Mouse (Mus musculus): ENCODE measurements at regions not wholly inside any gene's neighbourhood (a gene's known extent, or its start where the extent isn't known, plus 50 kb on each side); places are given as distances from the start of the nearest gene placed in this dataset.

DNA sequence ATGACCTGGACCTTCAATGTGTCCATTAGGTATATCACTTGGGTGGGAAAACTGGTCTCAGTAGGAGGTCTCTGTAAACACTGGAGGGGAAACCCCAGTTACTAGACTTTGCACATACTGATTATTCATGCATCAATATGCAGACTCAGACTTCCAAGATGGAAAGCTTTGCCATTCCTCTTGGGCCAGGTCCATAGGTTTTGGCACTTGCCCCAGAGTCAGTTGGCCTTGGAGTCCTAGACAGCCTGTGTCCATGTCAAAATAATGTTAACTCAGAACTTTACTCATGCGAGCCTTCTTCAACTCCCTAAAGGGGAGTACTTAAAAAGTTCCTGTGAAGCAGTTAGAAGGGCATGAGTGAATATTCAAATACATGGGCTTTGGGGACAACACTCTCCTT, 230.3 kb downstream of the Cxxc4 start:
- no peaks in the 10 kb centered on the region for H3K9me3 ChIP-seq (ENCODE audit: low read length)
- no peak for DNase-seq (ENCODE audit: low spot score)
- H3K4me2 ChIP-seq (replicated peaks; ENCODE audit: low read depth, low read length), result no peak overlapping the region
- no peak for ATAC-seq
- no peak overlapping the region for H3K9ac ChIP-seq (replicated peaks; ENCODE audit: low read depth)
- TF ChIP-seq EP300 (IDR thresholded peaks at IDR 0.05) (no peak), CTCF (IDR thresholded peaks at IDR 0.05) (no peak)
- H3K27ac ChIP-seq (ENCODE audit: low read length), result no peak overlapping the region
- H3K27me3 ChIP-seq (replicated peaks; ENCODE audit: insufficient read depth, low read length), result no peaks in the 10 kb centered on the region
- H3K4me1 ChIP-seq (ENCODE audit: insufficient read depth, low read depth, low read length), result no peaks in the 10 kb centered on the region
- H3K36me3 ChIP-seq (ENCODE audit: insufficient read depth, low read length), result no peaks in the 10 kb centered on the region
- WGBS, result 78% methylated on average over 1 of the region's 1 CpGs
- no peak overlapping the region for H3K4me3 ChIP-seq (ENCODE audit: low read depth, low read length)

DNA sequence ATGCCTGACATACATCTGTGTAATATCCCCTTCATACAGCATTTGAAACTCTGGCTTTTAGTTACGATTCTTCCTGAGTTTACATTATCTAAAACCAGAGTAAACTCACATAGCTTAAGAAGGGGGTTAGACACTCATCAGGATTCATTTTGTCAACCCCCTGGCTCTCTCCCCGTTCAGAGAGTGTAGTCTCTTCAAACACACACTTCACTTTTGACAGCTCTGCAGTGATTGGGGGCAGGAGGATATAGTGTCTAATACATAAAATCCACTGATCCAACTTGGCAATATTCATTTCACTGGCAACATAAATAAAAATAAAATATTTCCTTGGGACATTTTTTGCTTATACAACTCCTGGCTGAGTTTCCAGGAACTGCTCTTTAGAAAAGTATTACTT, 251.0 kb downstream of the Cxxc4 start:
- ATAC-seq, result no peak
- Histone ChIP-seq H3K27me3 (replicated peaks; ENCODE audit: insufficient read depth, low read length) (no peaks in the 10 kb centered on the region), H3K9me3 (ENCODE audit: low read length) (no peaks in the 10 kb centered on the region), H3K4me3 (ENCODE audit: low read depth, low read length) (no peak overlapping the region), H3K27ac (ENCODE audit: low read length) (no peak overlapping the region), H3K36me3 (ENCODE audit: insufficient read depth, low read length) (no peaks in the 10 kb centered on the region), H3K9ac (replicated peaks; ENCODE audit: low read depth) (no peak overlapping the region), H3K4me2 (replicated peaks; ENCODE audit: low read depth, low read length) (no peak overlapping the region), H3K4me1 (ENCODE audit: insufficient read depth, low read depth, low read length) (no peaks in the 10 kb centered on the region)
- TF ChIP-seq EP300 (IDR thresholded peaks at IDR 0.05) (no peak), CTCF (IDR thresholded peaks at IDR 0.05) (no peak)
- no peak for DNase-seq (ENCODE audit: low spot score)
- 30% methylated on average over 2 of the region's 2 CpGs for WGBS

DNA sequence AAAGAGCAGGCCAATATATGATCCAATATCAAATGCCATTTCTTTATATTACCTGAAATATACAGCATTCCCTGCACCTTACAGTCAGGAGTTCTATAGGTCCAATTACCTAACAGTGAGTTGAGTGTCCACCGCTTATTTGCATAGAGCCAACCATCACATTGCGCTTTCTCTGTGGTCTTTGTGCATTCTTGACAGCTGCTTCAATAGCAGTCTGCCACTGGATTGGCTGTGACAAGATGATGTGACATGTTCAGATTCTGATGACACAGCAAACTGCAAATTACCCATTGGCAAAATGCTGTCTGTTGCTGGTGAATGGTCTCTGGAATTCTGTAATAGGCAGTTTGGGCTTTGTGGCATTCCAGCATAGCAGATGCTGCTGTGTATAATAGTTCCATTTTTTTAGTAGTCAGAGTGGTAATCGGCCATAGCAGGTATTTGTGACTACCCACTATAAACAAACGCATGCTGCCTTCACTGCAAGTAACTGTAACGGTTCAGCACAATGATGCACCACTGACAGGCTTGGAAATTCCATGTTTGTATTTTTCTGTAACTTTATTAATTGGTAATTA, 253.8 kb downstream of the Cxxc4 start:
- ATAC-seq, result no peak
- no peaks in the 10 kb centered on the region for H3K27me3 ChIP-seq (replicated peaks; ENCODE audit: insufficient read depth, low read length)
- no peaks in the 10 kb centered on the region for H3K36me3 ChIP-seq (ENCODE audit: insufficient read depth, low read length)
- WGBS, result 77% methylated on average over 5 of the region's 5 CpGs
- H3K9ac ChIP-seq (replicated peaks; ENCODE audit: low read depth), result no peak overlapping the region
- H3K4me1 ChIP-seq (ENCODE audit: insufficient read depth, low read depth, low read length), result no peaks in the 10 kb centered on the region
- TF ChIP-seq CTCF (IDR thresholded peaks at IDR 0.05) (no peak), EP300 (IDR thresholded peaks at IDR 0.05) (no peak)
- no peaks in the 10 kb centered on the region for H3K9me3 ChIP-seq (ENCODE audit: low read length)
- H3K4me3 ChIP-seq (ENCODE audit: low read depth, low read length), result no peak overlapping the region
- no peak overlapping the region for H3K4me2 ChIP-seq (replicated peaks; ENCODE audit: low read depth, low read length)
- no peak for DNase-seq (ENCODE audit: low spot score)
- H3K27ac ChIP-seq (ENCODE audit: low read length), result no peak overlapping the region

DNA sequence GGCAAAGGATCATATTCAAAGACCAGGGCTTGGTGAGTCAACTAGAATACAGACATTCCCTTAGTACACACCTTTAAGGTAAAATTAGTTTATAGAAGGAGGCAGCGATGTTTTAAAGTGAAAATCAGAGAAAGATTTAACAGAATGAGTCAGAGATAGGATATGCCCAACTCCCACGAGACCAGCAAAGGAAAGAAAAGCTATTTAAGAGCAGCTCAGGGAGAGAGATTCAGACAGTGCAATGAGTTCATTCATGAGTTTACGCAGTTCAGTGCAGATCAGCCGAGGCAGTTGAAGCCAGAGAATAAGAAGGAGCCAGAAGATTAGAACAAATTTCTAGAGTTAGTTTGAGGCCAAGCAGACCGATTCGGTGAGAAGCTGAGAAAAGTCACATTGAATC, 273.4 kb downstream of the Cxxc4 start:
- ATAC-seq, result no peak
- WGBS, result 83% methylated on average over 6 of the region's 6 CpGs
- Histone ChIP-seq H3K4me2 (replicated peaks; ENCODE audit: low read depth, low read length) (no peak overlapping the region), H3K9me3 (ENCODE audit: low read length) (no peaks in the 10 kb centered on the region), H3K36me3 (ENCODE audit: insufficient read depth, low read length) (no peaks in the 10 kb centered on the region), H3K4me3 (ENCODE audit: low read depth, low read length) (no peak overlapping the region), H3K27me3 (replicated peaks; ENCODE audit: insufficient read depth, low read length) (no peaks in the 10 kb centered on the region), H3K9ac (replicated peaks; ENCODE audit: low read depth) (no peak overlapping the region), H3K4me1 (ENCODE audit: insufficient read depth, low read depth, low read length) (no peaks in the 10 kb centered on the region), H3K27ac (ENCODE audit: low read length) (no peak overlapping the region)
- no peak for DNase-seq (ENCODE audit: low spot score)
- TF ChIP-seq EP300 (IDR thresholded peaks at IDR 0.05) (no peak), CTCF (IDR thresholded peaks at IDR 0.05) (no peak)

DNA sequence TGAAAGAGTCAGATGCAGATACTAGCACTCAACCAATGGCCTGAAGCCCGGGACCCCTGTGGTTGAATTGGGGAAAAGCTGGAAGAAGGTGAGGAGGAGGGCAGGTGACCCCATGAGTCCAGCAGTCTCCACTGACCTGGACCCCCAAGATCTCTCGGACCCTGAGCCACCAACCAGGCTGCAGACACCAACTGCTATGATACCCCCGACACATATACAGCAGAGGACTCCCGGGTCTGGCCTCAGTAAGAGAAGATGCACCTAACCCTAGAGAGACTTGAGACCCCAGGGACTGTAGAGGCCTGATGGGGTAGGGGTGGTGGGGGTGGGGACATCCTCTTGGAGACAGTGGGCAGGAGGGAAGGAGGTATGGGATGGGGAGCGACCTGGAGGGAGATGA, 289.5 kb downstream of the Cxxc4 start:
- no peak overlapping the region for H3K4me3 ChIP-seq (ENCODE audit: low read depth, low read length)
- no peak overlapping the region for H3K27ac ChIP-seq (ENCODE audit: low read length)
- DNase-seq (ENCODE audit: low spot score) (no peak), ATAC-seq (no peak)
- TF ChIP-seq EP300 (IDR thresholded peaks at IDR 0.05) (no peak), CTCF (IDR thresholded peaks at IDR 0.05) (no peak)
- no peaks in the 10 kb centered on the region for H3K4me1 ChIP-seq (ENCODE audit: insufficient read depth, low read depth, low read length)
- H3K9me3 ChIP-seq (ENCODE audit: low read length), result no peaks in the 10 kb centered on the region
- no peaks in the 10 kb centered on the region for H3K27me3 ChIP-seq (replicated peaks; ENCODE audit: insufficient read depth, low read length)
- 76% methylated on average over 5 of the region's 5 CpGs for WGBS
- H3K36me3 ChIP-seq (ENCODE audit: insufficient read depth, low read length), result no peaks in the 10 kb centered on the region
- H3K9ac ChIP-seq (replicated peaks; ENCODE audit: low read depth), result no peak overlapping the region
- no peak overlapping the region for H3K4me2 ChIP-seq (replicated peaks; ENCODE audit: low read depth, low read length)

DNA sequence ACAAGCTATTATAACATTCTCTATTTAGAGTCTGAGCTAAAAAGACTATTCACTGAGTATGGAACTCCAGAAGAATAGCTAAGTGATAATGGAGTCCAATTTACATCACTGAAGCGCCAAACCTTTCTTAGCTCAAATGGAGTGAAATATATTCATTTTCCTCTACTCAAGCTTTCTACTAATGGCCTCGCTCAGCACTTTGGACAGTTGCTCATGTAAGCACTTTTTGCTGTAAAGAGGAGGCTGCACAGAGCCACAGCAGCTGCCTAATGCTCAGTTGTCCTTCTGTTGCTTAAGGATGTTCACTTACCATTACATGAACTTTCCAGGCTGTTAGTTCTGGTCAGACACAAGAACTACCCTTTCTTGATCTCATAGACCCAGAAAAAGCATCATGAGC, 268.7 kb upstream of the Tacr3 start:
- Histone ChIP-seq H3K4me2 (replicated peaks; ENCODE audit: low read depth, low read length) (no peak overlapping the region), H3K9ac (replicated peaks; ENCODE audit: low read depth) (no peak overlapping the region), H3K27ac (ENCODE audit: low read length) (no peak overlapping the region), H3K36me3 (ENCODE audit: insufficient read depth, low read length) (no peaks in the 10 kb centered on the region), H3K27me3 (replicated peaks; ENCODE audit: insufficient read depth, low read length) (no peaks in the 10 kb centered on the region), H3K4me3 (ENCODE audit: low read depth, low read length) (no peak overlapping the region), H3K4me1 (ENCODE audit: insufficient read depth, low read depth, low read length) (no peaks in the 10 kb centered on the region), H3K9me3 (ENCODE audit: low read length) (no peaks in the 10 kb centered on the region)
- DNase-seq (ENCODE audit: low spot score) (no peak), ATAC-seq (no peak)
- TF ChIP-seq CTCF (IDR thresholded peaks at IDR 0.05) (no peak), EP300 (IDR thresholded peaks at IDR 0.05) (no peak)
- WGBS, result 73% methylated on average over 2 of the region's 2 CpGs

DNA sequence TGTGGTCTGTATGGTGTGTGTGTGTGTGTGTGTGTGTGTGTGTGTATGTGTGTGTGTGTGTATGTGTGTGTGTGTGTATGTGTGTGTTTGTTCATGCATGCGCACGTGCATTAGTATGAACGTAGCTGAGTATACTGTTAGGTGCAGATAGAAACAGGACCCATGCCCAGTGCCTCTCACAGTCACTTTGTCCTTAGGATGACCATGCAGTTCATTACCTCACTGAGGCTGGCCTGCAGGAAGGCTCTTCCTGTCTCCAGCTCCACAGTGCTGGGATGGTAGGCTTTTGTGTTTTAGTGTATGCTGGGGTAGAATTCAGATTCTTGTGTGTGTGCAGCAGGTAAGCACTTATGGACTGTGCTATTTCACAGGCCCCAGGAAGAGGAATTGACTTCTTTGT, 250.0 kb upstream of the Tacr3 start:
- Histone ChIP-seq H3K4me1 (ENCODE audit: insufficient read depth, low read depth, low read length) (no peaks in the 10 kb centered on the region), H3K9me3 (ENCODE audit: low read length) (no peaks in the 10 kb centered on the region), H3K36me3 (ENCODE audit: insufficient read depth, low read length) (no peaks in the 10 kb centered on the region), H3K9ac (replicated peaks; ENCODE audit: low read depth) (no peak overlapping the region), H3K4me2 (replicated peaks; ENCODE audit: low read depth, low read length) (no peak overlapping the region), H3K27me3 (replicated peaks; ENCODE audit: insufficient read depth, low read length) (no peaks in the 10 kb centered on the region), H3K27ac (ENCODE audit: low read length) (no peak overlapping the region), H3K4me3 (ENCODE audit: low read depth, low read length) (no peak overlapping the region)
- ATAC-seq, result no peak
- no peak for DNase-seq (ENCODE audit: low spot score)
- TF ChIP-seq EP300 (IDR thresholded peaks at IDR 0.05) (no peak), CTCF (IDR thresholded peaks at IDR 0.05) (no peak)
- WGBS, result 93% methylated on average over 3 of the region's 3 CpGs
